Mouse (Mus musculus) myocyte (in vitro differentiated cells): ENCODE results near the gene Rpl13a.

ENCODE experiments used
- MAX ChIP-seq: IDR thresholded peaks from one replicate; pipeline ENCODE4 v1.6.1; 2011; ENCODE audit warnings: low read depth, mild to moderate bottlenecking, control low read depth
- POLR2A ChIP-seq: IDR thresholded peaks from one replicate; pipeline ENCODE4 v1.6.1; 2011; ENCODE audit warnings: low read depth, mild to moderate bottlenecking, control low read depth, moderate library complexity; ENCODE audit not compliant: insufficient read length
- TCF12 ChIP-seq: IDR thresholded peaks from one replicate; pipeline ENCODE4 v1.6.1; 2011; ENCODE audit warnings: mild to moderate bottlenecking, control low read depth; ENCODE audit not compliant: poor library complexity, insufficient read depth, severe bottlenecking
- USF1 ChIP-seq: IDR thresholded peaks from one replicate; pipeline ENCODE4 v1.6.1; 2011; ENCODE audit warnings: low read depth, mild to moderate bottlenecking, control low read depth, moderate library complexity

GRCm38 (mm10) chr7:45134544-45135026 lies 6.0 kb upstream of the Rpl13a start:
- TF ChIP-seq TCF12, result no peak
- no peak for TF ChIP-seq MAX
- no peak for TF ChIP-seq POLR2A
- no peak for TF ChIP-seq USF1
